Mouse (Mus musculus) stomach, embryonic 14.5 days (tissue): ENCODE results near the gene Rap2a. TPM values are rescaled to one million over a fixed set of nuclear protein-coding genes. Genes with fewer than 3 reads are reported as not detected.

Source experiments
- ATAC-seq: fragments of 200-750 bp; cut with Nextera tagmentation; 2 replicates; pipeline ENCODE4 v1.8.0; 2017; ENCODE audit warnings: low read depth, moderate TSS enrichment; ENCODE audit not compliant: insufficient number of reproducible peaks, insufficient read depth, low FRiP score
- H3K27ac ChIP-seq: fragments of 300-500 bp; sonication (generic); 2 replicates; pipeline ENCODE4 v1.5.1; 2014; ENCODE audit warnings: mild to moderate bottlenecking, low read length, moderate library complexity, mixed read lengths
- H3K27me3 ChIP-seq: fragments of 300-500 bp; sonication (generic); 2 replicates; pipeline ENCODE4 v1.6.1; 2014; ENCODE audit warnings: low read length, control low read depth, mixed read lengths; ENCODE audit not compliant: control insufficient read depth, insufficient read depth
- H3K36me3 ChIP-seq: fragments of 300-500 bp; sonication (generic); 2 replicates; pipeline ENCODE4 v1.6.1; 2014; ENCODE audit warnings: mild to moderate bottlenecking, control low read depth, low read length, moderate library complexity, mixed read lengths; ENCODE audit not compliant: control insufficient read depth, insufficient read depth
- H3K4me1 ChIP-seq: fragments of 300-500 bp; sonication (generic); 2 replicates; pipeline ENCODE4 v1.6.1; 2014; ENCODE audit warnings: low read length, control low read depth, mixed read lengths; ENCODE audit not compliant: control insufficient read depth, insufficient read depth
- H3K4me2 ChIP-seq: fragments of 300-500 bp; sonication (generic); replicated peaks from 2 replicates; pipeline ENCODE4 v1.6.1; 2014; ENCODE audit warnings: low read depth, low read length, control low read depth
- H3K4me3 ChIP-seq: fragments of 300-500 bp; sonication (generic); 2 replicates; pipeline ENCODE4 v1.5.1; 2014; ENCODE audit warnings: low read depth, low read length, control low read depth
- H3K9ac ChIP-seq: fragments of 300-500 bp; sonication (generic); replicated peaks from 2 replicates; pipeline ENCODE4 v1.6.1; 2014; ENCODE audit warnings: low read depth, mild to moderate bottlenecking, control low read depth, low read length, moderate library complexity, mixed read lengths
- H3K9me3 ChIP-seq: fragments of 300-500 bp; sonication (generic); 2 replicates; pipeline ENCODE4 v1.6.1; 2016; ENCODE audit warnings: low read depth, low read length, control low read depth; ENCODE audit not compliant: control insufficient read depth
- WGBS: fragments of 180-500 bp; shearing (Covaris S2); extraction: QIAGEN DNeasy Blood & Tissue Kit; methylation state at CpG from one replicate; pipeline ENCODE4 v1.1.7; 2014; 5-methylcytosine and 5-hydroxymethylcytosine counted together
- polyA plus RNA-seq: library from polyadenylated mRNA; unstranded; fragments of >200 nt; fragmentation: Nextera tagmentation; extraction: Ambion mirVana; gene quantifications from 2 replicates; pipeline ENCODE4 v1.2.1, GENCODE M21; 2014

Gene Rap2a
- polyA plus RNA-seq, 1 experiment from 2014 or later, result 11.9 TPM

- no peak overlapping the region for H3K4me3 ChIP-seq
- H3K27ac ChIP-seq, result peak overlapping the region; percentile 66
- no peaks in the 10 kb centered on the region for H3K27me3 ChIP-seq
- ATAC-seq, result no peak
- WGBS, result 52% methylated on average over 4 of the region's 4 CpGs
- no peaks in the 10 kb centered on the region for H3K36me3 ChIP-seq
- H3K9ac ChIP-seq, result no peak overlapping the region
- H3K9me3 ChIP-seq, result no peaks in the 10 kb centered on the region
- H3K4me2 ChIP-seq, result no peak overlapping the region
- 0 out of 2 replicates have a peak, but pooled peaks cover 3% of the 10 kb centered on the region for H3K4me1 ChIP-seq
Observed at GRCm38 (mm10) chr14:120535446-120535845, 57.2 kb downstream of the Rap2a start.

- Histone ChIP-seq H3K4me1 (0 out of 2 replicates have a peak, but pooled peaks cover 3% of the 10 kb centered on the region), H3K36me3 (no peaks in the 10 kb centered on the region), H3K9me3 (no peaks in the 10 kb centered on the region), H3K9ac (no peak overlapping the region), H3K27me3 (no peaks in the 10 kb centered on the region), H3K27ac (peak overlapping the region; percentile 66), H3K4me2 (no peak overlapping the region), H3K4me3 (no peak overlapping the region)
- ATAC-seq, result no peak
- 73% methylated on average over 3 of the region's 3 CpGs for WGBS
Observed at GRCm38 (mm10) chr14:120535924-120536323, 57.7 kb downstream of the Rap2a start.

- WGBS, result 84% methylated on average over 2 of the region's 2 CpGs
- no peaks in the 10 kb centered on the region for H3K27me3 ChIP-seq
Observed at GRCm38 (mm10) chr14:120539128-120539527, 60.9 kb downstream of the Rap2a start.

GRCm38 (mm10) chr14:120539626-120540025, 61.4 kb downstream of the Rap2a start:
- Histone ChIP-seq H3K36me3 (no peaks in the 10 kb centered on the region), H3K9ac (no peak overlapping the region), H3K27ac (no peak overlapping the region), H3K4me2 (no peak overlapping the region), H3K9me3 (no peaks in the 10 kb centered on the region), H3K27me3 (no peaks in the 10 kb centered on the region), H3K4me3 (no peak overlapping the region), H3K4me1 (0 out of 2 replicates have a peak, but pooled peaks cover 3% of the 10 kb centered on the region)
- WGBS, result 41% methylated on average over 3 of the region's 3 CpGs
- ATAC-seq, result 0 out of 2 replicates have a peak, but pooled peaks have one; percentile 26

More at GRCm38 (mm10) chr14:120539128-120539527, 60.9 kb downstream of the Rap2a start:
- no peak for ATAC-seq
- H3K36me3 ChIP-seq, result no peaks in the 10 kb centered on the region
- H3K4me2 ChIP-seq, result no peak overlapping the region
- H3K27ac ChIP-seq, result no peak overlapping the region
- no peak overlapping the region for H3K9ac ChIP-seq
- H3K4me1 ChIP-seq, result 0 out of 2 replicates have a peak, but pooled peaks cover 3% of the 10 kb centered on the region
- no peaks in the 10 kb centered on the region for H3K9me3 ChIP-seq
- no peak overlapping the region for H3K4me3 ChIP-seq

- no peak overlapping the region for H3K4me2 ChIP-seq
- no peak overlapping the region for H3K4me3 ChIP-seq
- 73% methylated on average over 8 of the region's 8 CpGs for WGBS
- no peaks in the 10 kb centered on the region for H3K9me3 ChIP-seq
- H3K27ac ChIP-seq, result no peak overlapping the region
- H3K4me1 ChIP-seq, result no peaks in the 10 kb centered on the region
- ATAC-seq, result no peak
- H3K36me3 ChIP-seq, result no peaks in the 10 kb centered on the region
- H3K9ac ChIP-seq, result no peak overlapping the region
- H3K27me3 ChIP-seq, result no peaks in the 10 kb centered on the region
Observed at GRCm38 (mm10) chr14:120542445-120542844, 64.2 kb downstream of the Rap2a start.

GRCm38 (mm10) chr14:120542976-120543375, 64.7 kb downstream of the Rap2a start:
- Histone ChIP-seq H3K4me2 (no peak overlapping the region), H3K4me3 (no peak overlapping the region), H3K27me3 (no peaks in the 10 kb centered on the region), H3K27ac (no peak overlapping the region), H3K36me3 (no peaks in the 10 kb centered on the region), H3K4me1 (no peaks in the 10 kb centered on the region), H3K9me3 (no peaks in the 10 kb centered on the region), H3K9ac (no peak overlapping the region)
- 83% methylated on average over 3 of the region's 3 CpGs for WGBS
- ATAC-seq, result no peak

GRCm38 (mm10) chr14:120543846-120544245, 65.6 kb downstream of the Rap2a start:
- WGBS, result 81% methylated on average over 6 of the region's 6 CpGs
- Histone ChIP-seq H3K4me1 (no peaks in the 10 kb centered on the region), H3K27me3 (no peaks in the 10 kb centered on the region), H3K4me2 (no peak overlapping the region), H3K9ac (no peak overlapping the region), H3K9me3 (no peaks in the 10 kb centered on the region), H3K36me3 (no peaks in the 10 kb centered on the region), H3K27ac (no peak overlapping the region), H3K4me3 (no peak overlapping the region)
- no peak for ATAC-seq

- WGBS, result 82% methylated on average over 6 of the region's 6 CpGs
- no peak for ATAC-seq
Observed at GRCm38 (mm10) chr14:120544495-120544894, 66.3 kb downstream of the Rap2a start.

GRCm38 (mm10) chr14:120544946-120545345, 66.7 kb downstream of the Rap2a start:
- Histone ChIP-seq H3K4me3 (no peak overlapping the region), H3K27ac (no peak overlapping the region), H3K9ac (no peak overlapping the region), H3K36me3 (no peaks in the 10 kb centered on the region), H3K4me2 (no peak overlapping the region), H3K27me3 (no peaks in the 10 kb centered on the region), H3K4me1 (no peaks in the 10 kb centered on the region), H3K9me3 (no peaks in the 10 kb centered on the region)
- no peak for ATAC-seq
- WGBS, result 74% methylated on average over 2 of the region's 2 CpGs

More at GRCm38 (mm10) chr14:120544495-120544894, 66.3 kb downstream of the Rap2a start:
- Histone ChIP-seq H3K9ac (no peak overlapping the region), H3K4me1 (no peaks in the 10 kb centered on the region), H3K4me2 (no peak overlapping the region), H3K27me3 (no peaks in the 10 kb centered on the region), H3K4me3 (no peak overlapping the region), H3K36me3 (no peaks in the 10 kb centered on the region), H3K9me3 (no peaks in the 10 kb centered on the region), H3K27ac (no peak overlapping the region)
